Mouse (Mus musculus) common myeloid progenitor, adult 5-6 weeks (primary cell): ENCODE measurements around the gene Dab1. TPM values are rescaled to one million over a fixed set of nuclear protein-coding genes. Genes with fewer than 3 reads are reported as not detected.

Experiments used
- ATAC-seq: replicated peaks from 2 replicates; pipeline ENCODE4 v1.8.0; 2016; ENCODE audit warnings: low read depth, mild to moderate bottlenecking, moderate TSS enrichment, inconsistent platforms; ENCODE audit not compliant: poor library complexity, severe bottlenecking
- total RNA-seq: library from RNA; stranded (forward); fragments of 200-1000, 187-1606 nt; gene quantifications from 2 replicates; pipeline ENCODE4 v1.2.3, GENCODE M21; 2017

Dab1 gene
- total RNA-seq, 1 experiment from 2014 or later, result not detected

DNA sequence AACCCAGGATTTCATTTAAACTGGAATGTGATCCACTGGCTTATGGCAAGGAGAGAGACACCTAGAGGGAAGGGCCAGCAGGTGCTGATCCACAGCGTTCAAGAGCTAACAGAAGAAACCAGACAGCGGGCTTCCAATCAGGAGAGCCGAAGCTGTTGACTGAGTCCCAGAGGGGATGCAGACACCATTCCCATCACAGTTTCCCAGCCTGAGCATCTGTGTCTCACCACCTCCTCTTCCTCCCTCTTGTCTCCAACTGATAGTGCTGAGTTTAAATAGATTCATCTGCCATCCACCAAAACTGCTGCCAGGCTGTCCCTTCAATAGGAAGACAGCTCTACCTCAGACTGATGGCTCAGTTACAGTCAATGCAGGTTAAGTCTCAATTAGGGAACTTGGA lies 1134.9 kb downstream of the Dab1 start:
- no peak for ATAC-seq

DNA sequence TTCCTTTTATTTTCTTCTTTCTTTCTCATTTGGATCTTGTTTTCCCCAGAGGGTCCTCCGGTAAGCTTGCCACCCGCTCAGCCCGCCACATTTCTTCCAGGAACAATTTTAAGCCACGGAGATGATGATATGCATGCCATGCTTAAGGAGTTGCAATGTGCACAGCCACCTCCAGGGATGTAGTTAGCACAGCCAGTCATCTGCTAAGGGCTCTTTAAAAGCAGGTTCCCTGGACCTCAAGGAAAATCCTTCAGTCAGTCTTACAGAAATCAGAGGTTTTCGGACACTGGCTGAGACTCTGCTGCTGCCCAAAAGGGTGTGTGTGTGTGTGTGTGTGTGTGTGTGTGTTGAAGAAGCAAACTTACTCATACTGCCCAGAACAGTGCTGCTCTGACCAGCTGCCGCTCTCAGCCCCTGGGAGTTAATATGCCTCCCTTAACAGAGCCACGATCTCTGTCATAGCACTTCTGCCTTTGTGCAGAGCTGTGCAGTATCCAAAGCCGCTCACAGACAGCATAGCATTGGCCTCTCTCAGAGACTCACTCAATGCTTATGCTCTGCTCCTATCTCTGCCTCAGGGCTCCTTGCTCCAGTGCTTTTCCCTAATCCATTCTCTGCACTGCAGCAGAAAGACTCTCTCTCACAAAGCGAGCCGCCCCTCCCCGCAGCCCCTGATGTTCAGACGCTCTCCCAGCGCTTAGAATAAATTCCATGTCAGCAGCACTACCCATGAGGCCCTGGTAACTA lies 1141.9 kb downstream of the Dab1 start:
- ATAC-seq, result no peak

DNA sequence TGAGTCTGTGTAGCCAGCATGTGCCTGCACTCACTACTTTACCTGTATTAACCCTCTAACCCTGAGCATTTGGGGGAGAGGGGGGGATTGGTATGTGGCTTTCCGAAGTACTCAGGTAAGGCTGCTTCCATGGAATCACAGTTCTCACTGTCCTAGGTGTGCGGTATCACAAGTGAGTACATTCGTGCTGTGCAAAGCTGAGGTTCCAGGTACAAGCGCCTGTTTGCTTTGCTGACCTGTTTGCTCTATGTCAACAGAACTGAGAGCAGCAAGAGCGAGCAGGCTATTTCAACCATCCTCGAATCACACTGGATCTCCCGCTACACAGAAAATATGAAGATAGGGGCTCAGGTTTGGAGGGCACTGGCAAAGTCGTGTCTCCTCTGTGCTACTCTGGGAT lies 1146.9 kb downstream of the Dab1 start, which contains the start of gene C8b:
C8b (plus strand) TSS at position 253 of the 400 bp plus-strand sequence.
- no peak for ATAC-seq

DNA sequence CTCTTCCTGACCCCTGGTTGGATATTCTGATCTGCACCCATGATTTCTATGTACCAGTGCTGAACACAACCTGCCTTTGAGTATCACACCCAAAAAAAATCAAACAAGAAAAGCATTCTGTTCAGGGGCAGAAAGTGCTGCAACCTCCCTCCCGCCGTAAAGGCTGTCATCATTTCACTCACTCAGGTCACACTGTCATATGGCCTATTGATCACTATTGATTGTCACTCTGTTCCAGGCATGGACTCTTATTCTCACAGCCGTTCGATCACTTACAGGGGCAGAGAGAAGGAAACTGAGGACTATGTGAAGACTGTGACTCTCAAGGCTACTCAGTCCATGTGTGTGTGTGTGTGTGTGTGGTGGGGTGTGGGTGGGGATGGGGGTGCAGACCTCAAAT lies 1149.0 kb downstream of the Dab1 start:
- ATAC-seq, result no peak

DNA sequence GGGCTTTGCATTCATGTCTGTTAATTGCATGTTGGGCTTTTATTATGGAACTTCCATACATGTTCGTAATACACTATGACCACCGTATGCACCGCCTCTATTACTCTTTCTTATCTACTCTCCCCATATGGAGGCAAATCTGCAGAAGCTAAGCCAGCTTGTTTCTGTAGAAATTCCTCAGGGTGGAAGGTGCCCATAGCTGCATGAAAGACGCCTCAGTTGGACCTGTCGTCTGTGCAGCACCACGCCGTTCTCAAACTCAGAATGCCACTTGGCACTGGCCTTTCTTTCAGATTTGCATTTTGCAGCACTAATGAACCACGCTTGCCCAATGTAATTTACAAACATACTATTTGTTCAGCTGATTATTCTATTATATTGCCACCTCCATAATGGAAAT lies 1150.4 kb downstream of the Dab1 start:
- no peak for ATAC-seq

DNA sequence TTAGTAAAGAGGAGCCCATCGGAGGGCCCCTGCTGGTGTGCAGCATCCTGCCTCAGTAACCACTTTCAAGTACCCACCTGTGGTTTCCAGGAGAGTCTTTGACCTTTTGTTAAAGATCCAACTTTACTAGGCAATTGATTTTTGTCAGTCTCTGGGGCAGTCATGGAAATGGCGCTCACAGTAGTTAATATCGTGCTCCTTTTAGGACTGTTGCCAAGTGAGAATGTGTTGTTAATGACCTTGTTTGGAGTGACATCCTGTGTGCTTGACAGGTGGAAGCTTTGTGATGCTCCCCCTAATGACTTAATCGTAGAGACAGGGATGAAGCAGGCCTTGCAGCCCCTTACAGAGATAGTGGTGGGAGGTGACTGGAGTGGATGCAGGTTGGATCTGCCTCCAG lies 1151.2 kb downstream of the Dab1 start:
- no peak for ATAC-seq

DNA sequence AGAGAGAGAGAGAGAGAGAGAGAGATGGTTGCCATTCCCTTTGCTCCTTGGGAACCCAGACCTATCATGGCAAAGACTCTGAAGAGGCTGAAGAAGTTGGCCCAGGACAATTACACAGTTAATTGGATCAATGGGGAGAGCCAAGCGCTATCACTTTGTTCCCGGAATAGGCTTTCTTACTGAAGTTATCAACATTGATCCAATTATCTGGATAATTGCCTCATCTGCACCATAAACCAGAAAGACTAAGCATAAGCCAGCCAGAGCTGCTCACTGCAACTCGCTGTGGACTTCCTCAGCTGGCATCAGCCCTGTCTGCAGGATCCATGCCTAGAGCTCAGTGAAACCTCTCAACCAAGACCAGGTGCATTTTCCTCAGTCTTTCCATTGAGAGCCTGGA lies 1156.4 kb downstream of the Dab1 start:
- no peak for ATAC-seq

DNA sequence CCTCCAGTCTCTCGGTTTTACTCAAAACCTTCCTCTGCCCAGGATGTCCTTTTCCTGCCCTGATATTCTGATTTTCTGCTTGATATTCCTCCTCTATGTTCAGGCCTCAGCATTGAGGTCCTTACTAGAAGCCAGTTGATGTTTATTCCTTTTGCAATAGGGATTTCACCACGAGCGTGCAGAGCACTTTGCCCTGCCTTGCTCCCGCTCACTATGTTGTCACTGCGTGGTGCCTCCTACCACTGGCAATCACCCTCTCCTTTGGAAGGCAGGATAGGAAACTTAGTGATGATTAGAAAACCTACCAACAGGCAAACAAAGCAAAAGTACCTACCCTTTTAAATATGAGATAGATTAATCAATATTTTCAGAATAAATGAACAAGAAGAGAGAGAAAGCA lies 1160.3 kb downstream of the Dab1 start:
- no peak for ATAC-seq

DNA sequence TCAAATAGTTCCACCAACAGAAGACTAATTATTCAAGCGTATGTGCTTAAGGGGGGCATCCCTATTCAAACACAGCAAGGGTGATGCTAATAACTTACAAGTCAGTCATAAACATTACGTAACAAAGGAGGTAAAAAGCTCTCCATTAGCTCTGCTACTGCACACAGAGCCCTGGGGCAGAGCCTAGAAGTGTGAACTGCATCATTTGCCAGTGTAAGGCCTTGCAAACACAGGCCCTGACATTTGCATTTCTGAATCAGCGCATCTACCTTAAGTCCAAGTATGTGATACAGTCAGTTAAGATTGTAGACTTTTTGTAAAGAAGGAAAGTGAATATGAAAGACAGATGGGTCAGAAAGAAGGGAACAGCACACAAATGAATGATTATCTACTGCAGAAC lies 1162.3 kb downstream of the Dab1 start:
- no peak for ATAC-seq

DNA sequence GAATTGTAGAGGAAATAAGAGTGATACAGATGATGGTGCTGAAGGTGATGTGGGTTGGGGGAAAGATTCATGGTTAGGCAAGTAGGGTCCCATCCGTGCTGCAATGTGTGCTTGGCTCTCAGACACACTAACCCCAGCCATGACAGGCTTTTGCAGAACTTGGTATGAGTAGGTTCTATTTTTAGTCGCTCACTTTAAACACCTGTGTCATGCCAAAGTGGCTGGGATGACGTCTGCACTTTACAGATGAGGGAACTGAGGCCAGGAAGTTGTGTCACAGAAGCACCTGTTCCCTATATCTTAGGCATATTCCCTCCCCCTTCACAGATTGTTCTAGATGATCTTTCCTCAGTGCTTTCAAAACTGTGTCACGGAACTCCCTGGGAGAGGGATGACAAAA lies 1163.2 kb downstream of the Dab1 start:
- no peak for ATAC-seq

DNA sequence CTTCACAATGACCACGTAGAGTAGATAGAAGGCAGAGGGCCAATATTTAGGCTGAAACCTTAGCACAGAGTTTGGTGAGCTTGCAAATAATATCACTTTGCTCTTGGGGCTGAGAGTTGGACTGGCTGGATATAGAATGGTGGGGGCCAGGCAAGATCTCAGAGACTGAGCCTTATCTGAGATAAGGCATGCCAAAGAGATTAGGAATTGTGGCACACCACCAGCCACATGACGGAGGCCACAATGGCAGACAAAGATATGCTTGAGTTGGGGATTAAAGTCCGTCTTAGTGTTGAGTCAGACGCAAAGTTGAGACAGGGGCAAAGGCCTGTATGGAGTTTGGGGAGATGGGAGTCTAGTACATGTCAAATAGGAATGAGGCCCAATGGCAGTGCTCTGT lies 1173.0 kb downstream of the Dab1 start:
- ATAC-seq, result no peak
